ENCODE assay signal across 7 mouse cellular contexts in genomic region chrX:126693131-126693805, GRCm38 (mm10).
DNase-seq lines count a peak whose midpoint lies in the region; ATAC-seq and TF ChIP-seq lines count a peak whose summit lies in the region.
"Not testable (repeated sequence)": the region's sequence is repeated elsewhere in the genome, so short reads cannot be mapped to it uniquely, and the experiment has no call there.

No protein-coding gene starts in this region.

- not testable (repeated sequence) for H3K9ac ChIP-seq in forebrain, embryonic 14.5 days (ENCODE audit: low read length); hindbrain, postnatal 0 days (replicated peaks; ENCODE audit: low read length); lung, embryonic 14.5 days

- not testable (repeated sequence) for TF ChIP-seq CTCF in hindbrain, postnatal 0 days (IDR thresholded peaks at IDR 0.05; ENCODE audit: low read depth); lung, embryonic 14.5 days (IDR thresholded peaks at IDR 0.05; ENCODE audit: low read depth)

- H3K9me3 ChIP-seq in forebrain, embryonic 14.5 days (replicated peaks; ENCODE audit: control insufficient read depth, low read length); hindbrain, postnatal 0 days (ENCODE audit: low read length); lung, embryonic 14.5 days (ENCODE audit: low read depth, low read length): not testable (repeated sequence)

- not testable (repeated sequence) for H3K27me3 ChIP-seq in forebrain, embryonic 14.5 days (replicated peaks; ENCODE audit: control insufficient read depth, insufficient read depth, low read length); hindbrain, postnatal 0 days (ENCODE audit: insufficient read depth, low read length); lung, embryonic 14.5 days (ENCODE audit: insufficient read depth, low read length)

- not testable (repeated sequence) for H3K27ac ChIP-seq in forebrain, embryonic 14.5 days (ENCODE audit: low read depth, low read length); hindbrain, postnatal 0 days; lung, embryonic 14.5 days (ENCODE audit: low read depth)

- peak; percentile 0 for DNase-seq in CD4-positive helper T cell, adult 2 months (ENCODE audit: low read depth, low spot score)
- peak; percentile 33 for DNase-seq in NIH3T3 (ENCODE audit: low read depth)
- DNase-seq in c-Kit-positive CD71-positive TER-119-negative erythroid progenitor cells, embryonic 14.5 days (ENCODE audit: low read depth): peak; percentile 7
- peak; percentile 18 for DNase-seq in forebrain, embryonic 14.5 days (ENCODE audit: low spot score)
- peak; percentile 1 for DNase-seq in hindbrain, postnatal 0 days (ENCODE audit: low spot score)
- DNase-seq in lung, embryonic 14.5 days: peak; percentile 1
- peak; percentile 12 for DNase-seq in retina, embryonic 14.5 days (ENCODE audit: low spot score)

- H3K4me3 ChIP-seq in forebrain, embryonic 14.5 days (ENCODE audit: low read depth, low read length); hindbrain, postnatal 0 days (ENCODE audit: low read length); lung, embryonic 14.5 days (ENCODE audit: low read depth, low read length): not testable (repeated sequence)

- WGBS in forebrain, embryonic 14.5 days: 77% methylated on average over 6 of the region's 6 CpGs
- 75% methylated on average over 6 of the region's 6 CpGs for WGBS in hindbrain, postnatal 0 days
- WGBS in lung, embryonic 14.5 days: 72% methylated on average over 6 of the region's 6 CpGs

- not testable (repeated sequence) for ATAC-seq in forebrain, embryonic 14.5 days; hindbrain, postnatal 0 days; lung, embryonic 14.5 days (ENCODE audit: insufficient read depth)

- not testable (repeated sequence) for H3K4me1 ChIP-seq in forebrain, embryonic 14.5 days (ENCODE audit: control insufficient read depth, insufficient read depth, low read length); hindbrain, postnatal 0 days (ENCODE audit: insufficient read depth, low read length); lung, embryonic 14.5 days (ENCODE audit: insufficient read depth)

- not testable (repeated sequence) for H3K4me2 ChIP-seq in forebrain, embryonic 14.5 days (ENCODE audit: low read length); hindbrain, postnatal 0 days (ENCODE audit: low read depth, low read length); lung, embryonic 14.5 days

- not testable (repeated sequence) for H3K36me3 ChIP-seq in forebrain, embryonic 14.5 days (ENCODE audit: control insufficient read depth, insufficient read depth, low read length); hindbrain, postnatal 0 days (ENCODE audit: insufficient read depth, low read length); lung, embryonic 14.5 days (ENCODE audit: insufficient read depth)
